14 mouse cellular contexts compared by ENCODE assay signal in the genomic region with DNA sequence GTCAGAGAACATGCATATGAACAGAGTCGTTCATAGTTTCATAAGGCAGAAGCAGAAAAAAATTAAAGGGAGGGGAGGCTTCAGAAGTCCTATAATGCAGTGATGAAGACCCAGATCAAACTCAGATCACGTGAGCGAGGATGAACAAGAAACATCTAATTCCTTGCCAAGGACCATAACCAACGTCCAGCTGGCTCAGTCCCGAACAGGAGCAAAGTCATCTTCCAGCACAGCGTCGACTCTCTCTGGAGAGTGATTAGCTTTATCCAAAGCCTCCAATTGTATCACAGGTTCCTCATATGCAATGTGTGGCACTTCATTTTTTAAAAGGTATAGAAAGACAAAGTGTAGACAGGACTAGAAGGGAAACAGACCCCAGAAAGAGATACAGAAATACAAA.
"Had no signal": no experiment of that assay in that cellular context is flagged by ENCODE, and none has a peak within 500 bp of the region (broad histone marks: within the 10 kb centered on the region; RNA-seq: fewer than 3 reads in every experiment).

No protein-coding gene starts in this region.

- DNase-seq: lung, adult 2 months; lung, postnatal 14 days; lung, postnatal 36 days; retina, postnatal 1 day; right cerebral cortex, adult 18-20 months; right cerebral cortex, postnatal 25 days; right cerebral cortex, postnatal 4 days; spleen, adult 18-20 months; thymus, adult 18-20 months; thymus, postnatal 14 days; thymus, postnatal 36 days had no signal

- ATAC-seq: lung, postnatal 0 days; midbrain, embryonic 13.5 days; midbrain, embryonic 15.5 days had no signal
